Mouse (Mus musculus) lung, postnatal 10 days (tissue): ENCODE data around the gene Tpbgl.

Source experiments
- DNase-seq: peaks from one replicate; pipeline ENCODE4 v3.0.0; 2021

Tpbgl gene

DNA sequence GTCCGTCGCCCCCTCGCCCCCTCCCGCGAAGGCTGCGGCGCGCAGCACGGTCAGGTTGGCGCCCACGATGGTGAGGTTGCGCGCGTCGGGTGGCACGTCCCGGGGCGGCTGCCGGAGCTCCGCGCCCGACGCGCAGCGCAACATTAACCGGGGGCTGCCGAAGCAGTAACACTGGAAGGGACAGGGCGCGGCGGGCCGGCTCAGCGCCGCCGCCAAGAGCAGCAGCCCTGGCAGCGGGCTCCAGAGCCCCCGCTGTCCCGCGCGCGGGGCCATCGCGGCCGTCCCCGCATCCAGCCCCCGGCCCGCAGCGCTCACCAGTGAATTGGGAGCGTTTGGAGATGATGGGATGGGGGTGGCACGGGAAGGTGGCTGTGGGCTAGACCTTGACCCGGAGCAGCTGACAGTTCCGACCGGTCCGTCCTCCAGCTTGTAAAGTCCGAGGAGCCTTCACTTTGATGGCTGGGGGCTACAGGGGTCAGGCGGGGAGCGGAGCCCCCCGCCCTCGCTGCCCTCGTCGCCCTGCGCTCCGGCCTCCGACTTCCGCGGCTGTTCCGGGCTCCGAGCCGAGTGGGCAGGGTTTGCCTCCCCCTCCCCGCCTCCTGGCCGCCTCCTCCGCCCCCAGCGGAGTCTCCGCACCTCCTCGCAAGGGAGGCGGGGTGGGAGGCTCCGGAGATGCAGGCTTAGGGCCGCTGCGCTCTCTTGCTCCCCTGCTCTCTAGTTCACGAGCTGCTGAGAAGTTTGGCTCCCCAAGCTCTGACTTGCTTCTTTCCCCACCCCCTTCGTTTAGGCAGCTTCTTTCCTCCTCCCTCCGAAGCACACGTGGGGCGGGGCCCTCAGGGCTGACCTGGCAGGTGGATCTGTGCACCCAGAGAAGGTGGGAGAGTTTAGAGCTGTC, at the start of gene Tpbgl:
Gene Tpbgl, minus strand, starts transcription at position 728 of the 895 bp plus-strand sequence.
- peak; percentile 57 for DNase-seq

- no peak for DNase-seq
Measured at GRCm38 (mm10) chr7:99674890-99675289, 48.0 kb upstream of the Tpbgl start.

GRCm38 (mm10) chr7:99674209-99674608, 47.3 kb upstream of the Tpbgl start:
- no peak for DNase-seq

DNA sequence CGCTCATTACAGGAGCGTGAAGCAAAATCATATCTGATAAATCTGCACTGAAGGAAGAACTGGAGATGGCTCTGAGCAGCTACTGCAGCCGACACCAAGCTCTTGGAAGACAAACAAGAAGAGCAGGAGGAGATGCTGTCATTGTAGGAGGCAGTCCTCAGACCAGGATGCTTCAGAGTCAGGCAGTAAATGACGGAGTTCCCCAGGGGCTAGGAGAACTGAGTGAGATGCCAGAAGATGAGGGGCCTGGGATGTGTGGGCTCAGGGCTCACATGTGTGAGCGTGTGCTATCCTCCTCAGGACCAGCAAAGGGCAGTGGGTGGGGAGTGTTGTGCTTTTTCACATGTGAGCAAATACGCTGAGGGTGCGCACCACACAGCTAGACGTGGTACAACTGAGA, 46.3 kb upstream of the Tpbgl start:
- DNase-seq = no peak

DNA sequence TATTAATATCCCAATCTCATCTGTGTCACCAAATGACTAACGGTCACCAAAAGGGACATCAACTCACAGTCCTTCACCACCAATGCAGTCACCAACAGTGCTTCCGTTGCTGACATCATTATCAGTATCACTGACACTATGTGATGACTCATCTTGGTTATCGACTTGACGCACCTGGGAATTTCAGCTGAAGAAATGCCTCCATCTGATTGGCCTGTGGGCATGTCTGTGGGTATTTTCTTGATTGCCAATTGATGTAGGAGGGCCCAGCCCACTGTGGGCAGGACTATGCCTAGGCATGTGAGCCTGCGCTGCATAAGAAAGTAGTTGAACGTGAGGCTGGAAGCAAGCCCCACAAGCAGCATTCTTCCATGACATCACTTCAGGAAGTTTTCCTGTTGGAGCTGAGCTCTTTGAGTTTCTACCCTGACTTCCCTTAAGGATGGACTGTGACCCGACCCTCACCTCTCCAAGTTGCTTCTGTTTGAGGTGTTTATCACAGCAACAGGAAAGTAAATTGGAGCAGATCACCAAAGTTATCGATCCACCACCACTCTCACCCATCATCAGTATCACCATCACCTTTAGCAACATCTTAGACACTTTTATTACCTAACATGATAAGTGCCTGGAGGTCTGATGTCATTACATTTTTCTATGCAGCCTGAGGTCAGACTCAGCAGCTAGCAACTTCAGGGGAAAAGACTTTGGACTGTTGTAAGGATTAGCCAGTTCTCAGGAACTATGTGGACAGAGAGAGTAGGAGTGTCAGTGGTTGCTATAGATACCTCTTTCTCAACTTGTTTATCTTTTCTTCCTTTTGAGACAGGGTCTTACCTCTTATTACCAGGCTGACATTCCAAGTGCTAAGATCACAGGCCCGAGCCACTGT, 44.9 kb upstream of the Tpbgl start:
- DNase-seq = no peak

DNA sequence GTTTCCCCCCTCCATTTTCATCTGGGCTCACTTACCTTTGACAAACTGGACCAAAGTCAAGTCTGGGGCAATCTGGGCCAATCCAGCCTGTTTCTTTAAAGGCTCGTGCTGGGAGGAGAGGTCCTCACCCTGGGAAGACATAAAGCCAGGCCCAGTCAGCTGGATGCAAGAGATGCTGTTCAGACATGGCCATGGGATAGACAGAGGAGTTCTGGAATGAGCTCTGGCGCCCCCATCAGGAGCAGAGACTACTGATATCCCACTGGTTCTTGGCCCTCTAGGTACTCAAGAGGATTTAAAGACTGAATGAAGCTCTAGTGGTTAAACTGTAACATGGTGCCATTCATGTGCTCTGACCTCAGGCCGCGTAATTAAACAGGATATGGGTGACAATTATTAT, 44.0 kb upstream of the Tpbgl start:
- DNase-seq = no peak

DNA sequence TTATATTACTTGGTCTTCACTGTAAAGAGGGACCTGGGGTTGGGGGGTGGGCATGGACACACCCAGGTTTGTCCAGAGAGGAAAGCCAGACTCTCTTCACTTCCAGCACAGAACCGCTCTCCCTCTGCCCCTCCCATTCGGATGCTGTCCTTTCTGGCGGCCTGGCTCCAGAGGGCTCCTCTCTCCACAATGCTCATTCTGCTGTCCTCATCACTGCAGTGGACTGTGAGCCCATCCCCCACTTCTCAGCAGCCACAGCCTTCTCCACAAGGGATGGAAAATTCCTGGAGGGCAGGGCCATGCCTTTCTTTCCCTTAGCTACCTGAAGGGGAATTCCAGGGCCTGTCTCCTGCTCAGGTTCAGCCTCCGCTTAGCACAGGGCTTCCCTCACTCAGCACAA, 41.9 kb upstream of the Tpbgl start:
- DNase-seq = peak; percentile 55

- no peak for DNase-seq
Measured at GRCm38 (mm10) chr7:99667096-99667495, 40.2 kb upstream of the Tpbgl start.

DNA sequence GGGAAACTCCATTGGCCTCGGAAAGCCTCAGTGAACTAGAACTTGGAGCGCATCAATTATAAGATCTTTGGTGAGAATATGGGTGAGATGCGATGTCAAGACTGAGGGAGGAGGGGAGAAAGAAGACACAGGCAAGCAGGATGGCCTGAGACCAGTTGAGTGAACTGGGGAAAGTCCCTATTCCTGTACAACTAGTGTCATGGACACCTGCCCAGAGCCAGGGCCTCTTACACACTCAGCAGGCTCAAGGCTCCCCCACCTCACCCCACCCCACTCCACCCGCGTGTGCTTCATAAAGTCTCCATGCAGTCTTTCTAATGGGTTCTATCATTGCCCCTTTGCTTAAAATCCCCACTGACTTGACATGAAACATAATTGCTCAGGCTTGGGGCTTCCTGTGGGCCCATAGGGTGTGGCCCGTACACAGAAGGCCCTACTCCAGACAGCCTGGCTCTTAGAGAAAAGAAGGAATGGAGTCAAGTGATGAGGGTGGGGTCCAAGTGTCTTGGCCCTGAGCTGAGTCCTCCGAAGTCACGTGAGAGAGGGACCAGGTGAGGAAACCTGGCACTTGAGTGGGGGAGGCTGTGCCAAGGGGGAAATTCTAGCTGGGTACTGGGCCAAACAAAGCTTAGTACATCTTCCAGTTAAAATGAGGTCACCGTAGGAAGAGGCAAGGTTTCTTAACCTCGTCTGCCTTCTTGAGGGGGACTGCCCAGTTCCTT, 39.0 kb upstream of the Tpbgl start:
- DNase-seq = peak; percentile 22

DNA sequence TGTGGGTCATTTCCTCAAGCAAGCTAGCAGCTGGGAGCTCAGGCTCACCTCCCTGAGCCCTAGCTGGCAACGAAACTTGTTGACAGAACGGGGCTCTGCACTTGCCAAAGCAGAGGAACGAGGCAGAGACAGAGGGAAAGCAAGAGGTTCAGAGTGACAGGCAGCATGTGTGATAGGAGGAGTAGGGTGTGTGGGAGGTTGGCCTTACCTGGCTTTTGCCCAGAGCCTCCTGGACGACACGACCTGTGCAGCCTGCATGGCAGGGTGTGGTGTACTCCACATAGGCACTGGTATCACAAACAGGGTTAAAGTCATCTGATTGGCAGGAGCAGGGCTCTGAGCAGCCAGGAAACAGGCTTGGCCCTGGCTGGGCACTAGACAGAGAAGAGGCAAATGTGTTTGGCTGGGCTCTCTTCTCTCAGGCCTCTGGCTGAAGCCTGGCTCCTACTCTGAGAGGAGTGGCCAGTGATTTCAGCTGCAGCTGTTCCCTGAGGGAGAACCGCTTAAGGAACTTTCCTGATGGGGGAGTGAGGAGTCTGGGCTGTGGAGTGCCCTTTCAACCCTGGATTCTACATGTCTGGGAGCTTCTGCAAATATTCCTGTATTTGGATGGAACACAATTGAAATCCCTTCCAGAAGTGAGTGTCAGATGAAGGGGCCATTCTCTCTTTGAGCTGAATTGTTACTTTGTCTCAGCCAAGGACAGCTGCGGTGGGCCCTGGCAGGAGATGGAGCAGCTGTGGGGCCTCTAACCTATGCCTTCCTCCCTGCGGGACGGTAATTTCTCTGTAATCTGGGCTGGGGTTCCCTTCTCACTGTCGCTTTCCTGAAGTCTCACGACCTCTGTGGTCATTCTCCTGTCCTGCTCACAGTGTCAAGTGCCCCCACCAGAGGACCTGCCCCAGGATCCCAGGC, 37.9 kb upstream of the Tpbgl start:
- peak; percentile 72 for DNase-seq

GRCm38 (mm10) chr7:99663507-99664220, 36.8 kb upstream of the Tpbgl start:
- no peak for DNase-seq

DNA sequence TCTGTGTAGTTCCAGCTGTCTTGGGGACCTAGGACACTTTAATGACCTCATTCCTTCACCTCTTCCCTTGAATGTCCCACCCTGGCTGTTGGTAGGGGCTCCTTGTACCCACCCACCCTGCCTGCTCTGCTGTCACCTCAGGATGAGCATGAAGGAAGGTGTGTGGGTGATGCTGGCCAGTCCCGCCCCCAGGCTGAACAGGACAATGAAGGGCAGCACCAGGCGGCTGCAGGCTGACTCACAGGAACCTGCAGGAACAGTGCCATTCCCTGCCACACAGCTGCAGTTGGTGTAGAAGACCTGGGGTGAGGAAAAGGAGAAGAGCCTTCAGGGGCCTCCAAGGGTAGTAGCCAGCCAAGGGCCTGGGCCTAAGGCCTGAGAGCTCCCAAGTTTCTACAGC, 35.4 kb upstream of the Tpbgl start:
- no peak for DNase-seq

GRCm38 (mm10) chr7:99661571-99662230, 34.8 kb upstream of the Tpbgl start:
- peak; percentile 35 for DNase-seq

- no peak for DNase-seq
Measured at GRCm38 (mm10) chr7:99661071-99661470, 34.2 kb upstream of the Tpbgl start.

GRCm38 (mm10) chr7:99659379-99660029, 32.6 kb upstream of the Tpbgl start:
- peak; percentile 91 for DNase-seq

- no peak for DNase-seq
Measured at GRCm38 (mm10) chr7:99654244-99654643, 27.3 kb upstream of the Tpbgl start.

DNA sequence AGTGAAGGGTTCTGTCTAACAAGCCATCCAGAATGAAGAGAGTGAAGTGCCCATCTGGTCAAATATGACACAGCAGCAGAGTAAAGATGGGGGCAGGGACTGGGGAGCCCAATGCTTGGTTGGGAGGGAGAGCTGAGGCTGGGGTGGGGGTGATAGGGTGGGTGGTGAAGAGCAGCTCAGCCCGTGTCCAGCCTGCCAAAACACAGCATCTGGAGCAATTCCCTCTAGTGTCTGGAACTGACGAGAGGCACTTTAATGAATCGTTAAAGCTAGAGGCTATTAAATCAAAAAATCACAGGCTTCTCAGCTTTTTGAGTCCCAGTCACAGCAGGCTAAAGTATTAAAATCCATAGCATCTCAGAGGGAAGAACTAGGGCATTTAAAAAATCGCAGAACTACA, 22.7 kb upstream of the Tpbgl start:
- no peak for DNase-seq

- DNase-seq = peak; percentile 80
Measured at GRCm38 (mm10) chr7:99648623-99649022, 21.7 kb upstream of the Tpbgl start.

- DNase-seq = no peak
Measured at GRCm38 (mm10) chr7:99644701-99645100, 17.8 kb upstream of the Tpbgl start.

- no peak for DNase-seq
Measured at GRCm38 (mm10) chr7:99642078-99642477, 15.2 kb upstream of the Tpbgl start.
